Mouse (Mus musculus) lung, embryonic 14.5 days (tissue): ENCODE measurements at regions not wholly inside any gene's neighbourhood (a gene's known extent, or its start where the extent isn't known, plus 50 kb on each side); places are given as distances from the start of the nearest gene placed in this dataset.
A peak's percentile ranks its signal among the peaks of the same experiment; 100 is the strongest.

Source experiments
- ATAC-seq: fragments of 200-750 bp; cut with Nextera tagmentation; 2 replicates; pipeline ENCODE4 v1.8.0; 2017; ENCODE audit warnings: mild to moderate bottlenecking, moderate TSS enrichment, moderate library complexity; ENCODE audit not compliant: insufficient read depth
- DNase-seq: peaks from one replicate; pipeline ENCODE4 v3.0.0-alpha.2; 2015
- H3K27ac ChIP-seq: fragments of 300-500 bp; sonication (generic); 2 replicates; pipeline ENCODE4 v1.5.1; 2014; ENCODE audit warnings: low read depth, mild to moderate bottlenecking, moderate library complexity
- H3K27me3 ChIP-seq: fragments of 300-500 bp; sonication (generic); 2 replicates; pipeline ENCODE4 v1.6.1; 2014; ENCODE audit warnings: low read length, control low read depth; ENCODE audit not compliant: insufficient read depth
- H3K36me3 ChIP-seq: fragments of 300-500 bp; sonication (generic); 2 replicates; pipeline ENCODE4 v1.6.1; 2014; ENCODE audit warnings: control low read depth; ENCODE audit not compliant: insufficient read depth
- H3K4me1 ChIP-seq: fragments of 300-500 bp; sonication (generic); 2 replicates; pipeline ENCODE4 v1.6.1; 2014; ENCODE audit warnings: antibody characterized with exemption, control low read depth; ENCODE audit not compliant: insufficient read depth
- H3K4me2 ChIP-seq: fragments of 300-500 bp; sonication (generic); 2 replicates; pipeline ENCODE4 v1.6.1; 2014; ENCODE audit warnings: mild to moderate bottlenecking
- H3K4me3 ChIP-seq: fragments of 300-500 bp; sonication (generic); 2 replicates; pipeline ENCODE4 v1.5.1; 2014; ENCODE audit warnings: low read depth, low read length
- H3K9ac ChIP-seq: fragments of 300-500 bp; sonication (generic); 2 replicates; pipeline ENCODE4 v1.6.1; 2014
- H3K9me3 ChIP-seq: fragments of 300-500 bp; sonication (generic); 2 replicates; pipeline ENCODE4 v1.6.1; 2016; ENCODE audit warnings: low read depth, low read length, control low read depth
- CTCF ChIP-seq: IDR thresholded peaks from 2 replicates; pipeline ENCODE4 v1.5.1; 2016; ENCODE audit warnings: antibody characterized with exemption, low read depth
- WGBS: fragments of 180-500 bp; shearing (Covaris S2); extraction: QIAGEN DNeasy Blood & Tissue Kit; methylation state at CpG from one replicate; pipeline ENCODE4 v1.1.7; 2014; 5-methylcytosine and 5-hydroxymethylcytosine counted together

- H3K4me1 ChIP-seq: no peaks in the 10 kb centered on the region
- WGBS: 77% methylated on average over 5 of the region's 5 CpGs
- H3K27me3 ChIP-seq: no peaks in the 10 kb centered on the region
- H3K4me2 ChIP-seq: no peak overlapping the region
- no peaks in the 10 kb centered on the region for H3K36me3 ChIP-seq
- DNase-seq: no peak
- no peak overlapping the region for H3K27ac ChIP-seq
- H3K9ac ChIP-seq: no peak overlapping the region
- TF ChIP-seq CTCF: no peak
- no peak overlapping the region for H3K4me3 ChIP-seq
- no peak for ATAC-seq
- no peaks in the 10 kb centered on the region for H3K9me3 ChIP-seq
These were observed 350.7 kb downstream of the Mtx2 start for GRCm38 (mm10) chr2:75176267-75176666.

DNA sequence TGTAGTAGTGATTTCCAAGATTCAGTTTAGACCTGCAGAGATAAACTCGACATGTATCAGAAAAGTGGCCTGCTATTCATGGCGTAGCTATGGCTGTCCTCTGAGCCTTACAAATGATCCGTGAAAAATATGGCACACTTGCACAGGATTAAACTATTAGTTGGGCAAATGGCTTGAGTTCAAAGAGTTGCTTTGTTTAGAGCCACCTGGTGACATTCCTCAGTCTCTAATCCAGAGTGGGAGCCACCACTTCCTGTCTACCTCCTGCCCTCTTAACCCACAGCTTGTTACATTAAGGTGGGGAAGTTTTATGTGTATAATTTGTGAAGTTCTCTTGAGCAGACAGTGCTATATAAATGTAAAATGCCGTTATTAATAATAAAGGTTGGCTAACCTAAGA lies 357.7 kb downstream of the Mtx2 start:
- no peak for DNase-seq
- TF ChIP-seq CTCF: no peak
- Histone ChIP-seq H3K4me2 (no peak overlapping the region), H3K27ac (no peak overlapping the region), H3K4me1 (no peaks in the 10 kb centered on the region), H3K36me3 (no peaks in the 10 kb centered on the region), H3K27me3 (no peaks in the 10 kb centered on the region), H3K9ac (no peak overlapping the region), H3K4me3 (no peak overlapping the region), H3K9me3 (no peaks in the 10 kb centered on the region)
- no peak for ATAC-seq
- 43% methylated on average over 4 of the region's 4 CpGs for WGBS

GRCm38 (mm10) chr2:75202587-75203220 lies 377.1 kb downstream of the Mtx2 start:
- Histone ChIP-seq H3K27ac (no peak overlapping the region), H3K4me2 (no peak overlapping the region), H3K9ac (no peak overlapping the region), H3K36me3 (no peaks in the 10 kb centered on the region), H3K4me1 (no peaks in the 10 kb centered on the region), H3K4me3 (no peak overlapping the region), H3K27me3 (no peaks in the 10 kb centered on the region), H3K9me3 (no peaks in the 10 kb centered on the region)
- WGBS: 27% methylated on average over 7 of the region's 7 CpGs
- no peak for TF ChIP-seq CTCF
- DNase-seq (peak; percentile 29), ATAC-seq (no peak)

GRCm38 (mm10) chr2:75208821-75209758 lies 383.5 kb downstream of the Mtx2 start:
- H3K4me2 ChIP-seq: no peak overlapping the region; the same call in 1 of the 2 replicates
- no peaks in the 10 kb centered on the region for H3K36me3 ChIP-seq
- no peak for TF ChIP-seq CTCF
- peak; percentile 6 for DNase-seq
- WGBS: 61% methylated on average over 27 of the region's 27 CpGs
- no peak overlapping the region for H3K9ac ChIP-seq
- no peak overlapping the region for H3K4me3 ChIP-seq
- no peak for ATAC-seq
- H3K4me1 ChIP-seq: no peaks in the 10 kb centered on the region
- H3K9me3 ChIP-seq: no peaks in the 10 kb centered on the region
- H3K27ac ChIP-seq: no peak overlapping the region
- H3K27me3 ChIP-seq: no peaks in the 10 kb centered on the region

- H3K4me3 ChIP-seq: no peak overlapping the region
- WGBS: 59% methylated on average over 17 of the region's 17 CpGs
- H3K9me3 ChIP-seq: no peaks in the 10 kb centered on the region
- H3K4me2 ChIP-seq: no peak overlapping the region
- H3K4me1 ChIP-seq: no peaks in the 10 kb centered on the region
- no peak for ATAC-seq
- H3K9ac ChIP-seq: no peak overlapping the region
- H3K27me3 ChIP-seq: no peaks in the 10 kb centered on the region
- no peak overlapping the region for H3K27ac ChIP-seq
- DNase-seq: no peak
- TF ChIP-seq CTCF: no peak
- H3K36me3 ChIP-seq: no peaks in the 10 kb centered on the region
These were observed 384.4 kb downstream of the Mtx2 start for GRCm38 (mm10) chr2:75209790-75210583.

GRCm38 (mm10) chr2:75216931-75217330 lies 391.3 kb downstream of the Mtx2 start:
- H3K4me3 ChIP-seq: no peak overlapping the region

More at GRCm38 (mm10) chr2:75216931-75217330, 391.3 kb downstream of the Mtx2 start:
- Histone ChIP-seq H3K9me3 (no peaks in the 10 kb centered on the region), H3K27me3 (no peaks in the 10 kb centered on the region), H3K9ac (no peak overlapping the region), H3K36me3 (no peaks in the 10 kb centered on the region), H3K4me1 (0 out of 2 replicates have a peak, but pooled peaks cover 5% of the 10 kb centered on the region), H3K27ac (no peak overlapping the region), H3K4me2 (no peak overlapping the region)
- ATAC-seq (no peak), DNase-seq (no peak)
- WGBS: 84% methylated on average over 5 of the region's 5 CpGs
- no peak for TF ChIP-seq CTCF
